Mouse (Mus musculus) NIH3T3 (cell line): ENCODE results near the gene Synj1.
A peak's percentile ranks its signal among the peaks of the same experiment; 100 is the strongest.

Source experiments
- DNase-seq: peaks from one replicate; pipeline ENCODE4 v3.0.0-alpha.2; 2012; ENCODE audit warnings: low read depth

Synj1 gene

GRCm38 (mm10) chr16:91010581-91011020, 507 bp downstream of the Synj1 start:
- peak; percentile 37 for DNase-seq

DNA sequence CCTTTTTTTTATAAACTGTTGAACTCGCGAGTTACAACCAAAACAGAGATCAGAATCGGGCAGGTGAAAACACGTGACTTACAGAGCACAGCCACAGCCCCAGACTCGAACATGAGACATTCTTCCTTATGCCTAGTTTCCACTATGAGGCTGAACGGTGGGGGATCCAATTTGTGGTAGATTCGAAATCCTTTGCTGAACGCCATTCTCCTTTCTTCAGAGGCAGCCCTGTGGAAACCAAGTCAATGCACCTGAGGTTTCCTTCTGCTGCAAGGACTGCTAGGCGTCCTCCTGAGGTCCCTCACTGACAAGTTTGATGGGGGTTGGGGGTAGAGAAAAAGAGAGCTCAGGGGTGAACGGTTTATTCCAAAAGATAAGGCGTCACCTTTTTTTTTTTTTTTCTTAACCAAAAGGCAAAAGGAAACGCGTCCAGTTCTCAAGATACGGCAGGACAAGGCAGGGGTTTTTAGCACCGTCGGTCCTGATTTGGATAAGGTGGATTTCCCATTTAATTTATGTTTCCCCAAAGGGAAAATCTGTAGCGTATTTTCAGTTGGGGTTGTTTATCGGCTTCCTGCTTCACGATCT, 1.1 kb downstream of the Synj1 start:
- peak; percentile 24 for DNase-seq

- DNase-seq: no peak
Measured at GRCm38 (mm10) chr16:91004915-91005538, 6.1 kb downstream of the Synj1 start.

GRCm38 (mm10) chr16:91001098-91001497, 10.0 kb downstream of the Synj1 start:
- DNase-seq: no peak

GRCm38 (mm10) chr16:90999827-91000226, 11.3 kb downstream of the Synj1 start:
- no peak for DNase-seq

DNA sequence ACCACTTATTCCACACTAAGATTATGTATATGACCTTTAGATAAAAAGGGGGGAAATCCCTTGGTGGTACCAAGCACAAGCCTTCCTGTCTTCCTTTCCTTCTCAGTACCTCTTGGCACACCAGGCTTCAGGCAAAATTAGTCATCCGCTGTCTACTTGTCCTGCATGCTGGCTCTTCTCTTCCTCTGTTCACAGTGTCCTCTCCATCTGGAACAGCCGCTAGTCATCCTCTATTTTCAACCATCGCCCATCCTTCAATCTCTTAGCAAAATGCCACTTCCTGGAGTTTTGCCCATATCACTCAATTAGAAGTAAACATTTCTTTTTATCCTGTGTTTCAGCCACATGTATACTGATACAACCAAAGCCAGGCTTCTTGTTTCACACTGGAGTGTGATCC, 13.3 kb downstream of the Synj1 start:
- no peak for DNase-seq

GRCm38 (mm10) chr16:90996327-90997243, 14.5 kb downstream of the Synj1 start:
- DNase-seq: no peak

DNA sequence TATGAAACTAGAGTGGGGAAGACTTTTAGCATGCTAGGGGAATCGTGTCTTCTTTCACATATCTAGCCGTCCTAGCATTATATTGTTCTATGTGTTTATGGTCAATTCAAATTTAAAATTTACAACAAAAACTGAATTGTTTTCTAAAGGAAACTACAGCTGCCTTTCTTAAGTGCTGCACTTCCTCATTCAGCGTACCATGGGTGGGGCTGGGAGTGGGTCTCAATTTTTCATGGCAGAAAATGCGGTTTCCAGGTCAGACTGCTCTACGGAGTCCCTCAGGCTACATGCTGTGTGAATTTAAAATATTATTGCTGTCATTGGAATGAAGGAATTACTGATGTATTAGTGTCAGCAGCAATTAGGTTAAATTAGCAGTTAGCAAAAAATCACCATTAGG, 15.6 kb downstream of the Synj1 start:
- no peak for DNase-seq

DNA sequence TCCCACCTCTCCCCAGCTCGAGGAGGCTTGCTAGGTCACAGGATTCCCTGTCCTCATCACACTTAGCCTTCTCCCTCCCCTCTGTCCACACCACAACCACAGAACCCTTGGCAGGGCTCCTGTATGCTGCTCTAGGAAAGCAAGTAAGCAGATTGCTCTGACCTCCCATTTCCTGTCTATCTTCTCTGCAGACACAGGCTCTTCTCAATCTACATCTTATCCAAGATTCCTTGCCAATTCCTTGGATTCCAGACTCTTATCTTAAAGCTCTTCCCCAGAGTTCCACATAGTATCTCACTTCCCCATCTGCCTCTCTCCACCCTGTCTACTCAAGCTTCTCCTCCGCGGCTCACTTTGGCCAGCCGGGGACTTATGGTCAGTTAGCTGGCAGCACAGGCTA, 16.1 kb downstream of the Synj1 start:
- DNase-seq: peak; percentile 17

DNA sequence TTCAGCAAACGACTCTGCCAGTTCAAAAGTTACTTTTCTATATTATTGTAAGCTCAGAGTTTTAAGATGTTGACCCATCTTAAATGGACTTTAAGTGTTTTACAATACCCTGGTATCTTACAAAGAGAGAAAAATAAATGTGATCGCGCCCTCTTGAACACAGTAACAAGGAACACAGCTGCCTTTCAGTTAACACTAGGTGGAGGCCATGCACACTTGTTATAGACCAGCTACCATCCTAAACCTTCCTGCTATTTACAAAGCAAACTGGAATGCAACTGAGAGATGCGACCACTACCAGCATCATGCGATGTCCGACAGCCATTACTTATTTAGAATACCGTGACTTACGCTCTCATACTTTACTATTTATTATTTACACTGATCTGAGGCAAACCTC, 21.9 kb downstream of the Synj1 start:
- DNase-seq: no peak

- no peak for DNase-seq
Measured at GRCm38 (mm10) chr16:90988665-90989064, 22.4 kb downstream of the Synj1 start.

DNA sequence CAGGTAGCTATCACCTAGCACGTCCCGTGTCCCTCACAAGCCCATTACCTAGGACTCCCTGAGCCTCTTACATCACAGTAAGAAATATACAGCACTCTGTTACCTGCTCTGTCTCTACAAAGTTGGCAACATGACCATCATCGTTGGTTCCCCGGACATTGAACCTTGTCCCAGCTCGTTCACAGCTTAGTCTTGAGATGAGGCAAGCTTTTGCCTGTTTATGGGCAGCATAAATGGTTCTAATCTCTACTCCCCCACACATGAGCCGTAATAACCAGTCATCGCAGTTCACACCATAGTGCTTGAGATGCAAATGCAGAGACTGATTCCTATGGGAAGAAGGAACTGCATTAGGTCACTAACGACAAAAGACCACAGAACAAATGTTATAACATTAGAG, 23.1 kb downstream of the Synj1 start:
- no peak for DNase-seq

- DNase-seq: no peak
Measured at GRCm38 (mm10) chr16:90971004-90971403, 40.1 kb downstream of the Synj1 start.

- no peak for DNase-seq
Measured at GRCm38 (mm10) chr16:90966241-90966640, 44.9 kb downstream of the Synj1 start.

DNA sequence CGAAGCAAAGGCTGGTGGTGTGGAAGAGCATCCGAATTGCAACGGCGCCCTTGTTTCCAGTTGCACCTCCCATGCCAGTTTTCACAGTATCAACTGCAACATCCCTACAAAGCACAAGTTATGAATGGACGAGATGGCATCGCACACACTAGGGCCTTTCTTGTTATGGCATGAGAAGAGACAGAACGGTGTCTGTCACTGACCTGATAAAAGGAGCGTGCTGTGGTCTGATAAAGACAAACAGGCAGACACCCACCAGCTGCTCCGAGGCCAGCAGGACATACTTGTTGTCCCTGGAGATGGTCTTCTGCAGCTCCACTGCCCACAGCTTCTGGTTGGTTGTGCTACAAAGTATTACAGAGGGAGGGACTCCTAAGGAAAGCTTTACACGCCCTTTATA, 46.8 kb downstream of the Synj1 start:
- no peak for DNase-seq

- no peak for DNase-seq
Measured at GRCm38 (mm10) chr16:90963866-90964265, 47.2 kb downstream of the Synj1 start.

GRCm38 (mm10) chr16:90963231-90963630, 47.9 kb downstream of the Synj1 start:
- no peak for DNase-seq

GRCm38 (mm10) chr16:90958301-90959085, 52.6 kb downstream of the Synj1 start:
- no peak for DNase-seq

DNA sequence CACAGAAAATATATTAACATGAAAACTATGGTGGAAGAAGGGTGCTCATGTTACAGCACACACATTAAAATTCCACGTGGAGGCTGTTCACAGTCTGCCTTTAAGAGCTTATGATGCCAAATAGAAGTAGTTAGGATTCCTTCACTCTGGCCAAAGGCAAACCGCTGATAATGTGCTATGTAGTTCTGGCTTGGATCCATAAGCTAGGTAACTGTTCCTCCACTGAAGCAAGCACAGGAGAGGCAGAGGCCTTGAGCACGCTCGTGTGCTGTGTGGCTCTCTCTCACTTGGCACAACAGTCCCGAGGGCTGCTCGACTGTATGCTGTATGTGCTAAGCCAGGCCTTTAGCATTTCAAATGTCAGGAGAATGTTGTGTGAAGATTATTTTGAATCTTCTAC, 55.6 kb downstream of the Synj1 start:
- DNase-seq: no peak

- peak; percentile 28 for DNase-seq
Measured at GRCm38 (mm10) chr16:90953770-90954169, 57.3 kb downstream of the Synj1 start.

DNA sequence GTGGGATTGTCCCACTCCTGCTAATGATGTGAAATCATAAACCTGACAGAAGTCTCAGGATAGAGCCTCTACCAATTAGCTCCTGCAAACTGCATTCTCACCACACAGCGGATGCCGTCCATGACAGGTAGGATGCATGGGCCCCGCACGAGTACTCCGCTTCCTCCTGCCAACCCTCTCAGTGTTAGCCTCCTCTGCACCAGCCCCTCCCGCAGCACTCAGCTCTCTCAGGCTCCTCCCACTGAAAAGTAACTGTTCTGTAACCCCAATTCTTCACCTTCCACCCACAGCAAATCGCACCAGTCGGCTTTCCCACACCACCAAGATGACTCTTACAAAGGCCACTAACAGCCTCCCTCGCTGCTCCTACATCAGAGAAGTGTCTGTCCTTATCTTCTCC, 58.0 kb downstream of the Synj1 start:
- DNase-seq: no peak

DNA sequence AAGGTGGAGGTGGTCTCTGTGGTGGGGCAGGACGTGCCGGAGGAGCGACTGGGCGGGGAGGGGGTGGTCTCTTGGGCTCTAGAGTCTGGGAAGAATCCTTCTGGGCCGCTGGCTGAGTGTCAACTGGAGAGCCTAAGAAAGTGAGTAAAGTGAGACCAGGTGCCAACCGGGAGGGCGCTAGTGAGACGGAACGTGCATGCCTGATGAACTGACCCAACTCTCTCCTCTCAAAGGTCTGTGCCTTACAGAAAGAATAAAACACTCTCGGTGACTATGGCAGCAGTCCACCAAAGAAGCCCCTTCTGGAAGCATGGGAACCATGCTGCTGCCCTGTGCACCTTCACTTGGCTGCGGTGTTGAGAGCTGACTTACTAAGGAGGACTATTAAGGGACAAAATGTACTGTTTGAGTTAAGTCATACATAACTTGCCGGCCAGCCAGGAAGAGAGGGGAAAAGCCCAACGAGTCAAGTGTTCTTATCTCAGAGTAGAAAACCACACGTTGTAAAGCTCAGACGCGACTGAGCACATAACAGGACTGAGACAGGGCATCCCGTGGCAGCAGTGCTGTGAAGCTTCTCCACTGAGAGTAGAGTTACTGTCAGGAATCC, 60.6 kb downstream of the Synj1 start:
- DNase-seq: no peak
